Mouse (Mus musculus) bone marrow macrophage, adult 2 months (primary cell): ENCODE data around the gene Xrra1. TPM values are rescaled to one million over a fixed set of nuclear protein-coding genes. Genes with fewer than 3 reads are reported as not detected.
A peak's percentile ranks its signal among the peaks of the same experiment; 100 is the strongest.

Experiments used
- H3K27ac ChIP-seq: 2 replicates; pipeline ENCODE4 v1.5.1; 2012; ENCODE audit warnings: low read depth, low read length; ENCODE audit not compliant: insufficient read depth
- H3K4me1 ChIP-seq: 2 replicates; pipeline ENCODE4 v1.6.1; 2012; ENCODE audit warnings: low read length; ENCODE audit not compliant: control insufficient read depth, insufficient read depth
- H3K4me3 ChIP-seq: 2 replicates; pipeline ENCODE4 v1.5.1; 2012; ENCODE audit warnings: mild to moderate bottlenecking, low read length, moderate library complexity; ENCODE audit not compliant: insufficient read depth
- CTCF ChIP-seq: IDR thresholded peaks from 2 replicates; pipeline ENCODE4 v1.5.1; 2012; ENCODE audit warnings: low read depth, mild to moderate bottlenecking, low read length, moderate library complexity
- POLR2A ChIP-seq: IDR thresholded peaks from 2 replicates; pipeline ENCODE4 v1.6.1; 2012; ENCODE audit warnings: mild to moderate bottlenecking, low read depth, low read length, borderline replicate concordance
- polyA plus RNA-seq: library from polyadenylated mRNA; stranded (reverse); fragments of >200 nt; gene quantifications from 2 replicates; pipeline ENCODE4 v1.2.4, GENCODE M21; 2012; ENCODE audit not compliant: missing spikeins, insufficient read depth, insufficient read length

Gene Xrra1
- polyA plus RNA-seq, 1 experiment: not detected

GRCm38 (mm10) chr7:99891471-99891870, 32.6 kb downstream of the Xrra1 start:
- Histone ChIP-seq H3K27ac (peak overlapping the region; percentile 5; the same call in 1 of the 2 replicates), H3K4me3 (no peak overlapping the region), H3K4me1 (peaks cover 30% of the 10 kb centered on the region)
- TF ChIP-seq CTCF (no peak), POLR2A (no peak)

DNA sequence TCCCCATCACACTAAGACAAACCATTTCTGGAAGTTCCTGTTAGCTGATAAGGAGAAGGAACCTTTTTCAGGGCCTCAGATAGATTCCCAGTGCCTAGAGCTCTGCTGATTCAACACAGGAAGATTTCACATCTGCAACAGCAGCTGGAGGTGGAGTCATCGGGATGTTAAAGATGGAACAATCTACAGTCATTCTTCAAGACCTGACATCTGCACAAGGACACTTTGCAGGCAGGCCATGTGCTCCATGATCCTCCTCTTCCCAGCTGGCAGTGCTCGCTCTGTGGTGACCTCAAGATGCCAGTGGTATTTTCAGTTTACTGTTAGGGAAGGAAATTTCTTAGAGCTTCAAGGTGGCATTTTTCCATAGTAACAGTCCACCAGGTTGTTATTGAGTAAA, 33.4 kb downstream of the Xrra1 start:
- no peak for TF ChIP-seq CTCF
- no peak for TF ChIP-seq POLR2A
- Histone ChIP-seq H3K4me1 (peaks cover 23% of the 10 kb centered on the region), H3K27ac (no peak overlapping the region), H3K4me3 (no peak overlapping the region)

DNA sequence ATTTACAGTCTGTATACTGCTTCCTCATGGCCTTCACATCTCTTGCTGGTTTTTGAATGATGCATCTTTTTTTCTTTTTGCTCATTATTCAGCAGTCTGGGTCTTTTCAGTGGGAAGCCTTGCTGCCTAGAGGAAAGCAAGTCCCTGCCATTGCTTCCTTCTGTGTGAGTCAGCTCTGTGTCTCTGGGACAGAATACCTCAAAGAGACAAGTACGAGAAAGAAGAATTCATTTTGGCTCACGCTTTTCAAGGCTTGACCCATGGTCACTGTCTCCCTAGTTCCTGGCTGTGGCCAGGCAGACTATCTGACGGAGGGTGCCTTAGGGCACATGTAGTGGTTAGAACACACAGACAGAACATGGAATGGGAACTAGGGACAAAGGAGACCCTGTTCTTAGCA, 35.1 kb downstream of the Xrra1 start:
- Histone ChIP-seq H3K27ac (no peak overlapping the region), H3K4me3 (no peak overlapping the region), H3K4me1 (peaks cover 14% of the 10 kb centered on the region)
- no peak for TF ChIP-seq CTCF
- TF ChIP-seq POLR2A: no peak

GRCm38 (mm10) chr7:99894478-99894877, 35.6 kb downstream of the Xrra1 start:
- TF ChIP-seq CTCF (no peak), POLR2A (no peak)
- Histone ChIP-seq H3K27ac (no peak overlapping the region), H3K4me1 (peaks cover 13% of the 10 kb centered on the region), H3K4me3 (no peak overlapping the region)

DNA sequence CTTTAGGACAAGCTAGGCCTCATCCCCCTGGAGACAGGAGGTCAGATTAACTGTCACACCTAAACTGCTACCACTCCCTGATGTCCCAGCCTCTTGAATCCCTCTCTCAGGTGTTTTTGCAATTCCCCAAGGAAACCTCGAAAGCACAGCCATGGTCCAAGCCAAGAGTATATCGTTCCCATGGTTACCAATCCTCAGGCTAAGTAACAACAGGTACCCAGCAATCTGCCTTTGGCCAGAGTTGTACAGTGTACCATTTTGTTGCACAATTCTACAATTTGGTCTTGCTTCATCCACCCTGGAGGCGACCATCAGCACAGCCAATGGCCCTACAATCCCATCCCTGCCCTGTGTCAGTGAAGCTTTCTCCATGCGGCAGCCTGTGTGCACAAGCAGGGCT, 38.0 kb downstream of the Xrra1 start:
- TF ChIP-seq POLR2A: no peak
- TF ChIP-seq CTCF: no peak
- peaks cover 9% of the 10 kb centered on the region for H3K4me1 ChIP-seq
- no peak overlapping the region for H3K27ac ChIP-seq
- no peak overlapping the region for H3K4me3 ChIP-seq

- TF ChIP-seq CTCF (no peak), POLR2A (no peak)
- Histone ChIP-seq H3K4me3 (no peak overlapping the region), H3K27ac (no peak overlapping the region)
These were observed 43.3 kb downstream of the Xrra1 start for GRCm38 (mm10) chr7:99902208-99902607.

GRCm38 (mm10) chr7:99902918-99903665, 44.2 kb downstream of the Xrra1 start:
- Histone ChIP-seq H3K4me3 (no peak overlapping the region), H3K27ac (no peak overlapping the region)

More at GRCm38 (mm10) chr7:99902208-99902607, 43.3 kb downstream of the Xrra1 start:
- H3K4me1 ChIP-seq: peaks cover 15% of the 10 kb centered on the region

DNA sequence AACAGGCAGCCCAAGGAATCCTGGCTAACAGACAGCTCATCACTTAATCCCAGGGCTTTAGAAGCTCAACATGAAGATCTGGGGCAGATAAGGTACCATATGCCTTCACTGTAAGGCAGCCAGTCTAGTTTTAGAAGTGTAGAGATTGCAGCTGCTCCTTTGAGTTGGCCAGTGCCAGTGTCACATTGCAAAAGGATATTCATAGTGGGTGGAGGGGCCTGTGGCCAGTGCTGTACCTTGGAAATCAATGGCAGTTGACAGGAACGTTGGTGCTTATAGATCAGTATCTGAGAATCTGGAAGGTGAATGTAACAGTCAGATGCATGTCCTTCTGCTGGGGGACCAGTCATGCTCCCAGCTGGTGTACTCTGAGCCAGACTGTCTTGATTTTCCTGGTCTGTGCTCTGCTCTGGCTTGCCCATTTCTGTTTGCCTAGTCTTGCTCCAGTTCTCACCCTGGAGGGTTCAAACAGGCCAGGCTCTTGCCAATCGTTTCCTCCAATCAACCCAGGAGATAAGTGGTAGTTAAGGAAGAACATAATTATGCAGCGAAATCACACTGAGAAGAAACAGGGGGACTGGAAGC, 45.6 kb downstream of the Xrra1 start:
- Histone ChIP-seq H3K27ac (no peak overlapping the region), H3K4me1 (peaks cover 22% of the 10 kb centered on the region), H3K4me3 (no peak overlapping the region)
- TF ChIP-seq CTCF (no peak), POLR2A (no peak)

More at GRCm38 (mm10) chr7:99902918-99903665, 44.2 kb downstream of the Xrra1 start:
- peaks cover 22% of the 10 kb centered on the region for H3K4me1 ChIP-seq
- no peak for TF ChIP-seq CTCF
- no peak for TF ChIP-seq POLR2A

DNA sequence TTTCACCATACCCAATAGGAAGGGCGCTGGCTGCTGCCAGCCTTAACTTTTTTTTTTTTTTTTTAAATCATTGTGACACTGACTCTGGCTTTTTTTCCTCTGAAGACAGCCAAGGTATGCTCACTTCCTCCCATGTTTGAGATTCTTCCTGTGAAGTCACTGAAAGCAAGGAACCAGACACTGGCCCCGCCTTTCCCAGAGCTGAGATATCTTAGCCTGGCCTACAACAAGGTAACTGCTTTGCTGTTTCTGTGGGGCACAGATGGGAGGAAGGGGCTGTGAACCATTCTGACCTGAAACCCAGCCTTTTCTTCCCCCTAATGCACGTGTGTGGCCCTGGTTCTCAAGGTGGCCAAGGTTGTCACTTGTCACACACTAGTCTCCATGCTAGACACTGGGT, 47.4 kb downstream of the Xrra1 start:
- TF ChIP-seq CTCF (no peak), POLR2A (no peak)
- peaks cover 22% of the 10 kb centered on the region for H3K4me1 ChIP-seq
- no peak overlapping the region for H3K27ac ChIP-seq
- no peak overlapping the region for H3K4me3 ChIP-seq

DNA sequence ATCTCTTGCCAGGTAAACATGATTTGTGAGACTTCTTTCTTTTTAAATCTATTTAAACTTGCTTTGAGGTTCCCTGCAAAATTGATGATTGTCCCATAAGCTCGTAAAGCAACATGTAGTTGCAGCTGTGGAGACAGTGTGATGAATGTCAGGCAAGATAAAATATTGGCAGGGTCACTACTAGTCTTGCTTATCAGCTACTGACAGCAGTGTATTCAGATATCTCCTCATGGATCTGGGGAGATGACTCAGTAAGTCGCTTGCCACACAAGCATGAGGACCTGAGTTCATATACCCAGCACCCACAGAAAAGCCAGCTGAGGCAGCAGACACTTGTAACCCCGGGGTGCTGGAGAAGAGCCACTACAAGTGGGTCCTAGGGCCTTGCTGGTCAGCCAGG, 48.5 kb downstream of the Xrra1 start:
- Histone ChIP-seq H3K4me1 (peaks cover 22% of the 10 kb centered on the region), H3K27ac (no peak overlapping the region), H3K4me3 (no peak overlapping the region)
- no peak for TF ChIP-seq CTCF
- no peak for TF ChIP-seq POLR2A
